Mouse (Mus musculus) intestine, embryonic 14.5 days (tissue): Measurements from ENCODE around the gene Fbxl17. TPM values are rescaled to one million over a fixed set of nuclear protein-coding genes. Genes with fewer than 3 reads are reported as not detected.

Source experiments
- ATAC-seq: fragments of 200-750 bp; cut with Nextera tagmentation; replicated peaks from 2 replicates; pipeline ENCODE4 v1.8.0; 2017; ENCODE audit warnings: low read depth, moderate number of reproducible peaks, moderate TSS enrichment, moderate library complexity; ENCODE audit not compliant: low FRiP score, low TSS enrichment
- DNase-seq: peaks from one replicate; pipeline ENCODE4 v3.0.0-alpha.2; 2018; ENCODE audit warnings: low spot score
- H3K27ac ChIP-seq: fragments of 300-500 bp; sonication (generic); 2 replicates; pipeline ENCODE4 v1.5.1; 2014; ENCODE audit warnings: low read depth, mild to moderate bottlenecking, control low read depth
- H3K27me3 ChIP-seq: fragments of 300-500 bp; sonication (generic); replicated peaks from 2 replicates; pipeline ENCODE4 v1.6.1; 2014; ENCODE audit warnings: low read length, control low read depth; ENCODE audit not compliant: control insufficient read depth, insufficient read depth
- H3K36me3 ChIP-seq: fragments of 300-500 bp; sonication (generic); 2 replicates; pipeline ENCODE4 v1.6.1; 2014; ENCODE audit warnings: low read length, control low read depth; ENCODE audit not compliant: control insufficient read depth, insufficient read depth
- H3K4me1 ChIP-seq: fragments of 300-500 bp; sonication (generic); replicated peaks from 2 replicates; pipeline ENCODE4 v1.6.1; 2014; ENCODE audit warnings: low read length, control low read depth, mixed read lengths; ENCODE audit not compliant: control insufficient read depth, insufficient read depth
- H3K4me2 ChIP-seq: fragments of 300-500 bp; sonication (generic); 2 replicates; pipeline ENCODE4 v1.6.1; 2014; ENCODE audit warnings: low read length
- H3K4me3 ChIP-seq: fragments of 300-500 bp; sonication (generic); 2 replicates; pipeline ENCODE4 v1.5.1; 2014; ENCODE audit warnings: low read depth, low read length, control low read depth, mixed read lengths
- H3K9ac ChIP-seq: fragments of 300-500 bp; sonication (generic); 2 replicates; pipeline ENCODE4 v1.6.1; 2014; ENCODE audit warnings: mild to moderate bottlenecking, low read length
- H3K9me3 ChIP-seq: fragments of 300-500 bp; sonication (generic); 2 replicates; pipeline ENCODE4 v1.6.1; 2016; ENCODE audit warnings: low read length, control low read depth; ENCODE audit not compliant: control insufficient read depth
- WGBS: fragments of 180-500 bp; shearing (Covaris S2); extraction: QIAGEN DNeasy Blood & Tissue Kit; methylation state at CpG from one replicate; pipeline ENCODE4 v1.1.7; 2014; 5-methylcytosine and 5-hydroxymethylcytosine counted together
- polyA plus RNA-seq: library from polyadenylated mRNA; unstranded; fragments of >200 nt; fragmentation: Nextera tagmentation; extraction: Ambion mirVana; gene quantifications from 2 replicates; pipeline ENCODE4 v1.2.1, GENCODE M21; 2014

Gene Fbxl17
- polyA plus RNA-seq, 1 experiment from 2014 or later = 7.5 TPM

GRCm38 (mm10) chr17:63122427-63122826 lies 377.4 kb downstream of the Fbxl17 start:
- DNase-seq = no peak
- no peak overlapping the region for H3K9ac ChIP-seq
- H3K4me3 ChIP-seq = no peak overlapping the region
- H3K27me3 ChIP-seq = no peaks in the 10 kb centered on the region
- 67% methylated on average over 2 of the region's 2 CpGs for WGBS
- H3K4me2 ChIP-seq = no peak overlapping the region
- ATAC-seq = no peak
- no peak overlapping the region for H3K27ac ChIP-seq
- peaks cover 4% of the 10 kb centered on the region; the same call in 1 of the 2 replicates for H3K9me3 ChIP-seq
- H3K4me1 ChIP-seq = no peaks in the 10 kb centered on the region
- no peaks in the 10 kb centered on the region for H3K36me3 ChIP-seq

GRCm38 (mm10) chr17:63119701-63120100 lies 380.1 kb downstream of the Fbxl17 start:
- Histone ChIP-seq H3K36me3 (no peaks in the 10 kb centered on the region), H3K27ac (no peak overlapping the region), H3K4me1 (no peaks in the 10 kb centered on the region), H3K4me2 (no peak overlapping the region), H3K27me3 (no peaks in the 10 kb centered on the region), H3K4me3 (no peak overlapping the region), H3K9ac (no peak overlapping the region), H3K9me3 (no peaks in the 10 kb centered on the region)
- 92% methylated on average over 3 of the region's 3 CpGs for WGBS
- no peak for DNase-seq
- no peak for ATAC-seq

- no peak for ATAC-seq
- 63% methylated on average over 7 of the region's 7 CpGs for WGBS
- H3K9me3 ChIP-seq = no peaks in the 10 kb centered on the region
These were observed 380.7 kb downstream of the Fbxl17 start for GRCm38 (mm10) chr17:63119077-63119476.

GRCm38 (mm10) chr17:63117130-63117529 lies 382.7 kb downstream of the Fbxl17 start:
- Histone ChIP-seq H3K9me3 (no peaks in the 10 kb centered on the region), H3K4me1 (no peaks in the 10 kb centered on the region), H3K4me2 (no peak overlapping the region), H3K27me3 (no peaks in the 10 kb centered on the region), H3K27ac (no peak overlapping the region), H3K9ac (no peak overlapping the region), H3K36me3 (no peaks in the 10 kb centered on the region), H3K4me3 (no peak overlapping the region)
- no peak for DNase-seq
- 82% methylated on average over 5 of the region's 5 CpGs for WGBS
- ATAC-seq = no peak

More at GRCm38 (mm10) chr17:63119077-63119476, 380.7 kb downstream of the Fbxl17 start:
- Histone ChIP-seq H3K9ac (no peak overlapping the region), H3K4me1 (no peaks in the 10 kb centered on the region), H3K27ac (no peak overlapping the region), H3K36me3 (no peaks in the 10 kb centered on the region), H3K4me3 (no peak overlapping the region), H3K4me2 (no peak overlapping the region), H3K27me3 (no peaks in the 10 kb centered on the region)
- DNase-seq = no peak

- H3K9me3 ChIP-seq = no peaks in the 10 kb centered on the region
- 89% methylated on average over 19 of the region's 19 CpGs for WGBS
- DNase-seq = no peak
- H3K36me3 ChIP-seq = no peaks in the 10 kb centered on the region
- H3K4me3 ChIP-seq = no peak overlapping the region
- H3K27me3 ChIP-seq = no peaks in the 10 kb centered on the region
- no peaks in the 10 kb centered on the region for H3K4me1 ChIP-seq
- ATAC-seq = no peak
- H3K9ac ChIP-seq = no peak overlapping the region
- H3K4me2 ChIP-seq = no peak overlapping the region
- no peak overlapping the region for H3K27ac ChIP-seq
These were observed 385.3 kb downstream of the Fbxl17 start for GRCm38 (mm10) chr17:63114399-63115085.

- Histone ChIP-seq H3K36me3 (no peaks in the 10 kb centered on the region), H3K27me3 (no peaks in the 10 kb centered on the region), H3K9ac (no peak overlapping the region), H3K4me1 (no peaks in the 10 kb centered on the region), H3K4me3 (no peak overlapping the region), H3K4me2 (no peak overlapping the region), H3K27ac (no peak overlapping the region), H3K9me3 (no peaks in the 10 kb centered on the region)
- DNase-seq (no peak), ATAC-seq (no peak)
- 76% methylated on average over 5 of the region's 5 CpGs for WGBS
These were observed 387.0 kb downstream of the Fbxl17 start for GRCm38 (mm10) chr17:63112826-63113225.

DNA sequence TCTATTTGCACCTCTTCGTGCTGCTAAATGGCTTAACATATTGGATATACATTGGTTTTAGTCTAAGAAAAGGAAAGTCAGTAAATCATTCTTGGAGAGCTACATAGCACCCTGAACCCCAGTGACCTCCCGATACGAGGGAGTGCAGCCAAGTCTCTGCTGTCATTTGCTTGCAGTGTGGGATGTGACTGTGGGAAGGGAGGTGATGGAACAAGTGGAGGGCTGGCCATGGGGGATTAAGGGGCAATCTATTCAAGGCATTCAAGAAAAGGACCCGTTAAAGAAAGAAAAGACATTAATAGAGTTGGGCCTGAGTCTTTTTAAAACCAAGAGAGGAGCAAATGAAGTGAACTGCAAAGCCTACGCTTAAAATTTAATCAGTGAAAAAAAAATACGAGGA lies 388.8 kb downstream of the Fbxl17 start:
- no peak overlapping the region for H3K9ac ChIP-seq
- H3K9me3 ChIP-seq = no peaks in the 10 kb centered on the region
- H3K4me3 ChIP-seq = no peak overlapping the region
- H3K36me3 ChIP-seq = no peaks in the 10 kb centered on the region
- no peak overlapping the region for H3K27ac ChIP-seq
- 52% methylated on average over 6 of the region's 6 CpGs for WGBS
- DNase-seq (no peak), ATAC-seq (no peak)
- no peaks in the 10 kb centered on the region for H3K27me3 ChIP-seq
- no peaks in the 10 kb centered on the region for H3K4me1 ChIP-seq
- no peak overlapping the region for H3K4me2 ChIP-seq

- DNase-seq (no peak), ATAC-seq (no peak)
- Histone ChIP-seq H3K27ac (no peak overlapping the region), H3K27me3 (no peaks in the 10 kb centered on the region), H3K4me1 (no peaks in the 10 kb centered on the region), H3K9ac (no peak overlapping the region), H3K36me3 (no peaks in the 10 kb centered on the region), H3K4me3 (no peak overlapping the region), H3K9me3 (no peaks in the 10 kb centered on the region), H3K4me2 (no peak overlapping the region)
- WGBS = 87% methylated on average over 7 of the region's 7 CpGs
These were observed 389.5 kb downstream of the Fbxl17 start for GRCm38 (mm10) chr17:63110211-63110755.

- H3K36me3 ChIP-seq = no peaks in the 10 kb centered on the region
- no peak overlapping the region for H3K27ac ChIP-seq
- H3K4me3 ChIP-seq = no peak overlapping the region
- ATAC-seq = no peak
- H3K4me2 ChIP-seq = no peak overlapping the region
- no peaks in the 10 kb centered on the region for H3K4me1 ChIP-seq
- H3K9ac ChIP-seq = no peak overlapping the region
- H3K27me3 ChIP-seq = no peaks in the 10 kb centered on the region
- H3K9me3 ChIP-seq = no peaks in the 10 kb centered on the region
- WGBS = 83% methylated on average over 5 of the region's 5 CpGs
- DNase-seq = no peak
These were observed 391.8 kb downstream of the Fbxl17 start for GRCm38 (mm10) chr17:63108035-63108434.
